Mouse (Mus musculus): ENCODE results near the gene Erc2. TPM values are rescaled to one million over a fixed set of nuclear protein-coding genes. Genes with fewer than 3 reads are reported as not detected.

Gene Erc2
- polyA plus RNA-seq, 2 experiments from 2014 or later: 0.56 TPM; not detected in 1

DNA sequence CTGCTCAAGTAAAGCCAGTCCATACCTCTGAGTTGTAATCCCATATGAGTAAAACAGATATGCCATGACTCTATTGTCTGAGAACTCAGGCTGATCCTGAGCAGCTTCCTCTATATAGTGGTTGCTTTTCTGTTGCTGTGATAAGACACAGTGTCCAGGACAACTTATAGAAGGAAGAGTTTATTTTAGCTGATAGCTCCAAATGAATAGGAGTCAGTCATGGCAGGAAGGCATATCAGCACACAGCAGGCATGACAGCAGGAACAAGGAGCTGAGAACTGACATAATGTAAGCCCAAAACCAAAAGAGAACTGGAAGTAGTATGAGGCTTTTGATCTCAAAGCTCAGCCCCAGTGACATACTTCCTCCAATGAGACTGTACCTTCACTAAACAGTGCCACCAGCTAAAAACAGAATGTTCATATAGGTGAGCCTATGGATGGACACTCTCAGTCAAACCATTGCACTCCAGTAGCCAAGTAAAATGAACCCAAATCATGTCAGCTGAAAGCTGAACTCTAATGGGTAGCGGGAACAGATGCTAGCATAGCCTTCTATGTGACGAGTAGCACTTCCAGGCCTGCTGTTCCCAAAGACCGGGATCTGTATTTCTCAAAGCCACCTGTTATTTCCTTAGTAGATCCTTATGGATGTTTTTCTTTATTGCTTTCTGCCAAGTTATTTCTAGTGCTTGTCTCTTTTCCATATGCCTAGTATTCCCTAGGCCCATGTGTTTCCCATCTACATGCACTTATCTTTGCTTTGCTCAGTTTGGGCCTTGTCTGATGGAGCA is 764.8 kb downstream of the Erc2 start:
- no peak for ATAC-seq

- no peak for ATAC-seq
Observed at GRCm38 (mm10) chr14:28398915-28399314, 776.7 kb downstream of the Erc2 start.

GRCm38 (mm10) chr14:28399897-28400296 is 777.7 kb downstream of the Erc2 start:
- no peak for ATAC-seq

- no peak for ATAC-seq
Observed at GRCm38 (mm10) chr14:28405277-28405840, 783.1 kb downstream of the Erc2 start.

DNA sequence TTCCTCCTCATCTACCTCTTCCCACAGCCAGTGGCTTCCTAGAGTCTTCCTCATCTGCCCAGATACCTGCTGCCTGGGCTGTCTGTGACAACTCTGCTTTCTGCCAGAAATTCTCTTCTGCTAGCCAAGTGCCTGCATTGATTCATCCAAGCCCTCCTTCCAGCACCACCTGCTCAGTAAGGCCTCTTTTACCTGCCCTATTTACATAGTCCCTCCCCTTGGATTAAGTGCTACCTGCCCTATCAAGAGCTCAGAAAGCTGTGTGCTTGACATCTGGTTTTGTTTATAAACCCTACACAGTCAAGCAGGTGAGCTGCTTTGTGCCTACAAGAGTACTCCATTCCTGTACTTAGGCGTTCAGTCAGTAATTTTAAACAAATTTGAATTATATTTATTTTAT is 787.2 kb downstream of the Erc2 start:
- no peak for ATAC-seq

DNA sequence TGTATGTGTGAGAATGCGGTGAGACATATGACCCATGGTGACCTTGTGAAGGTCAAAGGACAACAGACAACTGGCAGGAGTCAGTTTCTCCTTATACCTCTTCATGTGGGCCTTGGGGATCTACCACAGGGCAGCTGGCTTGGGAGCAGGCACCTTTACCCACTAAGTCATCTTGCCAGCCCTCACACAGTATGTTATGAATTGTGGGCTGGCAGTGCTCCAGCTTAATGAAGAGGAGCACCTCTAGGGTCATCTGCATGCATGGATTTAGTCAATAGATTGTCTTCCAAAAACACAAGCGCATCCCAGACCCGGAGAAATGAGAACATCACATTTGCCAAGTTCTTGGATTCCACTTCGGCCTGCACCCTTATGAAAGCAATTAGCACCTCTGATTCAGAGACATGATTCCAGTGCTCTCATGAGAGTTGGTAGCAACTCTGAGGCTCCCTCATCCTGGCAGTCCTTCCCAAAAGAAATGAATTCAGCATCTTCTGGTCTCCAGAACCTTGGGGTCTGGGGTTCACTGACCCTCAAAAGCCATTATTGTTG is 787.6 kb downstream of the Erc2 start:
- no peak for ATAC-seq

- ATAC-seq: no peak
Observed at GRCm38 (mm10) chr14:28410789-28411225, 788.6 kb downstream of the Erc2 start.

GRCm38 (mm10) chr14:28412252-28412995 is 790.2 kb downstream of the Erc2 start:
- no peak for ATAC-seq

GRCm38 (mm10) chr14:28413516-28413915 is 791.3 kb downstream of the Erc2 start:
- ATAC-seq: no peak

- ATAC-seq: no peak
Observed at GRCm38 (mm10) chr14:28417019-28417418, 794.8 kb downstream of the Erc2 start.

GRCm38 (mm10) chr14:28418497-28418896 is 796.3 kb downstream of the Erc2 start:
- no peak for ATAC-seq

DNA sequence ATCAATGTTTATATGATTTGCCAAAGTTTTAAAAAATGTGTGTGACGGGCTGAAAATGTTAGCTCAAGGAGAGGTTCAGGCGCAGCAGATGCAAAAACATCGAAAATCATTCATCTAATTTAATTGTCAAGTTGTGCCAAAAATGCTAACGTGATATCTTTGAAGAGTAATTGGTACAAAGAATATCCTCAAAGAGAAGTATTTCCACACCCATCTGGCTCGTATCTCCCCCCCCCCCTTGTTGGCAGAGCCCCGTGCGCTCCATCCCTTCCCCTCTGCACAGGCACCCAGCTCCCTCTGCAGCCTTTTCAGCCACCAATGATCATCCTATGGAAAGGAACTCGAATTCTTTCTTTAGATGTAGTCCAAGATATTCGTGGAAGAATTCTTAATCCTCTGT is 797.0 kb downstream of the Erc2 start:
- no peak for ATAC-seq

GRCm38 (mm10) chr14:28420596-28420995 is 798.4 kb downstream of the Erc2 start:
- ATAC-seq: no peak

DNA sequence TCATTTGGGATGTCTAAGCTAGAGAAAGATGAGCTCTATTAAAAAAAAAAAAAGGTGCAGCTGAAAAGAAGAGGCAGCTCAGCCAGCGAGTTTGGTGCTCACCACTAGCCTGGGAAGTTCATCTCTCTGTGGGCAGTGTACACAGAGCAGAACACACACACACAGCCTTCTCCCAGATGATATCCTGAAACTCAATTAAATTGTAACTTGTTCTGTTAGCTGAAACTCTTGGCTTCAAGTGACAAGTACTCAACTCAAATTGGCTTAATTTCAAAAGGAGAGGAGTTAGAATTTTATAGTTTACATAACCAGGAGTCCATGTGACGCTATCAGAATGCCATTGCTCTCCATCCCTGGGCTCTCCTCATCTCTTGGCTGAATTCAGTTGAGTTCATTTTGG is 804.4 kb downstream of the Erc2 start:
- no peak for ATAC-seq

GRCm38 (mm10) chr14:28431703-28432309 is 809.6 kb downstream of the Erc2 start:
- no peak for ATAC-seq

DNA sequence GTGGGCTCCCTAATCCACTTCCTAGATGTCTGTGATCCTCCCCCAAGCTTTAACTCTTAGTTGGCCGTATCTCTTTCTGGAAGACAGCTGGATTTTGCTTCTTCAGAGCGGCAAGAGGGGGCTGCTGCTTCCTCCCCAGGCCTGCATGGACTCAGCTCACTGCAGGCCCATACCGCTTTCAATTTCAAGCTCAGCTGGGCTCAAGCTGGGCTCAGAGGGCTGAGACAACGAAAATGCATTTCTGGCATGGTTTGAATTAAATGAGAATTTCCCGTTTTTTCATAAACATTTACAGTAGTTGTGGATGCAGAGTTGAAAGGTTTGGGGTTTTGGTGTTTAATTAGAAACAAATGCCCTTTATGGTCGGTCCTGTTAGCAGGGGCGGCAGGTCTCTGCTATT is 812.8 kb downstream of the Erc2 start:
- no peak for ATAC-seq

- ATAC-seq: no peak
Observed at GRCm38 (mm10) chr14:28439171-28439570, 816.9 kb downstream of the Erc2 start.

DNA sequence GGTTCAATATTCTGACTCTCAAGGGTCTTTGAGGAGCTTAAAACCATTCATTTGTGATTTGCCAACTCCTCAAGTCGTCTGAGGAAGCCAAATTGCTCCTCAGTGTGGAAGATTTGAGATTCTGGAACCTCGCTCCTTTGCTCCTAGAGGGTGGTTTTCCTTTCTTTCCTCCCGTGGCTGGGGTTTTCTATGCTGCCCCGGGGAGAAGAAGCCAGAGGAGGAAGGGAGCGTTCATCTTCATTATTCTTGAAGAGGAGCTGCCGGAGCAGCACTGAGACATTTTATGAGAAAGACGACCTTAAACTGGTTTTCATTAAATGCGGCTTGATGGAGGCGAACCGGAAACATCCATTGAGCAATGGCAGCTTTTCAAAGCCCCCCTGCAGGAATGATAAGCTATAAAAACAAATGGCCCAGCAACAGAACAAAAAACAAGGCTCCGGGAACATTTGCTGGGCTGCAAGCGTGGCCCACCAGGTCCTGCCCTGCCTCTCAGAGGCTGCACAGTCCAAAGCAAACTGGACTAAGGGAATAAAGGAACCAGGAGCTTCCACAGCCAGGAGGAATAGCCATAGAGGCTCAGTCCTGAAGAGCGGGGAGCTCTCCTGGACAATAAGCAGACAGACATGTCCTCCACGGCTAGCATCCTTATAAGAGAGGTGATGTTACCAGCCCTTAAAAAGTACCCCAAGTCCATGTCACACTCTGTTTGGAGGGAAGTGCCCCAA is 819.2 kb downstream of the Erc2 start:
- ATAC-seq: no peak

- ATAC-seq: no peak
Observed at GRCm38 (mm10) chr14:28443254-28443944, 821.2 kb downstream of the Erc2 start.

DNA sequence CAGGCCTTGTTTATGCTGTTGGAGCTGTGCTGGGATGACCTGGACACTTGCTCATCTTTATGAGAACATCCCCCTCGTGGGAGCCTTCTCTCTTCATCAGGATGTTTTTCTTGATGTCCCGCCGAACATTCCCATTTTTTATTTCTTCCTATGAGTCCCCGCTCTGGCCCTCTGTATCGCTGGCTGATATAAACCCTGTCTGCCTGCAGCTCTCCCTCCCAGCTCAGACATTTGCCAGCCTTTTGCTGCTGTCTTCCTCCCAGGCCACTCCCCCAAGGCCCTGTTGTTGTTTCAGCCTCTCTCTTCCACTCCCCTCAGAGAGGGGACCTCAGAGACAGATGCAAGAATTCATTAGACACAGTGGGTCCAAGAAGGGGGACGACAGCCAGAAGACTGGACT is 823.5 kb downstream of the Erc2 start:
- ATAC-seq: no peak

DNA sequence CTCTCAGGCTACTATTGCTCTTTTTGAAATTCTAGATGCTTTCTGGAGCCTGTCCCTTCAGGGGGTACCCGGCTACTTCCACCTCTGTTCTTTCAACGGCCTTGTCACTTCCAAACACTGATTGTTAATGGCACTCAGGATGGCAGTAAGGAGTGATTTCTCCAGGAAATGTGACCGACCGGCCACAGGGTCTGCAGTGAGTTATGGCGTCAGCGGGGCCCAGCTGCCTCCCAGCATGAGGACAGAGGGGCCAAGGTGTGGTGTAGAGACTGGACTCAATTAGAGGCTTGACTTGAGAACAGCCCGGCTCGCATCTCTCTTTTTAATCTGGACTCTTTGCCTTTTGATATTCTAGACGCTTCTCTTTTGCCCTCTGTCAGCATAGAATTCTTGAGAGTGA is 829.5 kb downstream of the Erc2 start:
- ATAC-seq: no peak
